Mouse (Mus musculus) heart, postnatal 36 days (tissue): ENCODE measurements around the gene Gm26602. TPM values are rescaled to one million over a fixed set of nuclear protein-coding genes. Genes with fewer than 3 reads are reported as not detected.

Experiments used
- DNase-seq, 2 experiments: peaks; one replicate each; pipeline ENCODE4 v3.0.0; 2021 to 2022
- intact Hi-C: fragments of 180-260 bp; cut with DNase I; formaldehyde crosslinking; loops from one replicate; pipeline ENCODE4 v1.15.1; 2025
- total RNA-seq, 2 experiments: library from RNA; stranded (reverse); gene quantifications; 2 replicates each; pipeline ENCODE4 v1.2.3; 2021

Gene Gm26602
- total RNA-seq, 2 experiments from 2014 or later, result not detected

DNA sequence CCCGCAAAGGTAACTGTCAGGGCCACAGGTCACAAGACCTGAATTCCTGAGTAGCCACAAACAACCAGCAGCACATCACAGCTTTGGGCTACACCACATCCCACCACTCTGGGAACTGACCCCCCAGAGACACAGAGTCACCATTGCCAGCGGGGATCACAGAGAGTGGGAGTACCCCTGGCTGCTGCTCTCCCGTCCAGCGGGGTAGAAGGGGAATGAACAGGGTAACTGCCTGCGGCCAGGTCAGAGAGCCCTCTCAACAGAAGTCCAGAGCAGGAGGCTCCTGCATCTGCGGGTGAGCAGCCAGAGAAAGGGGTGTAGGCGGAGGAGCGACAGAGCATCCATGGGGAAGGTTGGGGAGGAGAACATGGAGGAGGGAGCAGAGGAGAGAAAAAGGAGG is 5.4 kb downstream of the Gm26602 start:
- intact Hi-C loops, result no loop called here
- DNase-seq, result no peak

DNA sequence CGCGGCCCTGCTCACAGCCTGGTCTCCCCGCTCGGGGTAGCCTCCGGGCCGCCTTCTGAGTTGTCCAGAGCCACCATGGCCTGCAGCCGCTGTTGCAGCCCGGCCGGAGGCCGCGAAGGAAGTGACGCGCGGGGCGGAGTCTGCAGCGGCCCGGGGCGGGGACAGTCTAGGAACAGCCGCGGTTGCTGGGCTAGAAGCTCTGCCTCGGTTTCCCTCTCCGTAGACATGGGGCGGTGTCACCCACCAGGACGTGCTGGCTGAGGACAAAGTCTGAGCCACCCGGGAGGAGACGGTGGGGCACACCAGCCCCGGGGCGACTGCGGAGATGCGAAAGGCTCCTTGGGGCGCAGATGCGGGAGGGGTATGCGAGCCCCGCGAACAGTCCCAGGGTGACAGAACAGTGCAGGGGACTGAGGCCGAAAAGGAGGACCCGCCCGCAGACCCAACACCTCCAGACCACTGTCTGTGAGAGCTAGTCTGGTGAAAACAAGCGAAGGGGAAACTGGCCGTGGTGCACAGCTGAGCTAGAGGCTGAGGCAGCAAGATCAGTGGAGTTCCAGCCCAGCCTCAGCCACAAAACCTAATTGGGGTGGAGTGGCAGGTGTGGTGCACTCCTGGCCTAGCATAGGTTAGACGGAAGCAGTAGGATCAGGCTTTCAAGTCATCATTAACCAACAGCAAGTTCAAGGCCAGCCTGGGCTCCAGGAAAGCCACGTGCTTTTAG is 6.3 kb downstream of the Gm26602 start, which contains the start of gene Kiss1r:
TSS of gene Kiss1r (plus strand) at position 164 of the 724 bp plus-strand sequence.
- peak; percentile 91 to 92 for DNase-seq
- intact Hi-C loops, result no loop called here

DNA sequence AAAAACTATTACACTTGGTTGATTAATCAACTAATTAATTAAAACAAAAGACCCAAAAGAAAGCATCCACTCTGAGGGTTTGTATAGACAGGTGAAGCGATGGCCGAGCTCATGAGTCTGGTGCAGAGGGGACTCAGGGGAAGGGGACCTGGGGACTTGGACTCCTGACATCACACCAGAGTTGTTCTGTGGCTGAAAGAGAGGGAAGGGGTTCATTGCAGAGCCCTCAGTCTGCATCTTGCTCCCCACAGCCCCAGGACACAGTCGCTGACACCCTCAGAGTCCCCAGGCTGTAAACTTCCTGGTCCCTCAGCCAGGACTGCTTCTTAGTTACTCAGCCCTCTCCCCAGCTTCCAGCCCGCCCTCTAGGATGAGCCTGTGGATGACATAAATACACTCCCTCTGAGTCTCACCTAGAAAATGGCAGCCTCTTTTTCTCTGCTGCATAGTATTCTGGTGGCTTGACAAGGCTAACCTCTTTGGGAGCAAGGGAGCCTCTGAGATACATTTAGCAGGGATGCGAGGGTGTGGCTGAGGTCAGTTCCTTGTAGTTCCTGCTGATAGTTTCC is 7.0 kb downstream of the Gm26602 start:
- intact Hi-C loops, result no loop called here
- DNase-seq, result no peak

DNA sequence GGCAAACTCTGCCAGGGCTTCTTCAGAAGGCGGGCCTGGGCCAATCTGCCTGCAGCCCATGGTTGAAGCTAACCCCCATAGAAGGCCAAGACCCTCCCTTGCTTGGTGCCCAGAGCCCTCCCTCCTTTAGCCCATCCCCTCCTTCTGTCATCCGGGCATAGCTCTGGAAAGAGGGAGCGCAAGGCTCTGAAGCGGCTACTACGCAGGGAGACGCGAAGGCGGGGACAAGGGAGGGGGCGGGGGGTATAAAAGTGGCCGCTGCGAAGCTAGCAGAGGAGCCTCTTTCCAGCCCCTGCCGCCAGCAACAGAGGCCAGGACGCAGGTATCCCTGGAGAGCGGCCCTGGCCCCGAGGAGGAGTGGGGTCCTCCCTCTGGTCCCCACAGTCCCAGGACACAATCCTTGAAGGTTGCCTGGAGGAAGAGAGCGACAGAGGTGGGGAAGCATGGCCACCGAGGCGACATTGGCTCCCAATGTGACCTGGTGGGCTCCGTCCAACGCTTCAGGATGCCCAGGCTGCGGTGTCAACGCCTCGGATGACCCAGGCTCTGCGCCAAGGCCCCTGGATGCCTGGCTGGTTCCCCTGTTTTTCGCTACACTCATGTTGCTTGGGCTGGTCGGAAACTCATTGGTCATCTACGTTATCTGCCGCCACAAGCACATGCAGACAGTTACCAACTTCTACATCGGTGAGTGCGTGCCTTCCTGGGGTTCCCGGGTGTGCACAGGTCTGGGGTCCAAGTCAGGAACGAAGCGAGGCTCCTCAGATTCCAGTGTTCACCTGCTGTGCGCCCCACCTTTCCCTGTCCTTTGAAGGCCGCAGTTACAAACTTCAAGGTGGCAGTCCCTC is 7.8 kb downstream of the Gm26602 start:
- intact Hi-C loops, result no loop called here
- no peak for DNase-seq

DNA sequence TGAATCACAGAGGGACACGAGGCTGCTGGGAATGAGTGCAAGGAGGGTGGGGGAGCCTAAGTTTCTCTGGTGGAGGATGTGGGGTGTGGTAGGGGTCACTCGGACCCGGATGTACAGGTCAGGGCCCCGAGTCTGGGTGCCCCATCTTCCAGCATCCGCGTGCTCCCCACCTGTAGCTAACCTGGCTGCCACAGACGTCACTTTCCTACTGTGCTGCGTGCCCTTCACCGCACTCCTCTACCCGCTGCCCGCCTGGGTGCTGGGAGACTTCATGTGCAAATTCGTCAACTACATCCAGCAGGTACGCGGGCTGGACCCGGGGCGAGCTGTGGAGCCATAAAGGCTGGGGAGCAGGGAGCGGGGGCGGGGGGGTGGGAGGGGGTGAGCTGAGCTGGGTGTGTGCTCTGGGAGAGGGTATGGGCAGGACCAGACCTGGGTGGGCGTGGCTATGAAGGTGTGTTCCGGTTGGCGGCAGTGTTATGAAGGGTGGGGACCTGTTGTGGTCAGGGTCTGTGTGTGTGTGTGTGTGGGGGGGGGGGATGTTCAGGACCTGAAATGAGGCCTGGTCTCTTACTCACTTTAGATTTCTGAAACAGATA is 8.7 kb downstream of the Gm26602 start:
- intact Hi-C loops, result no loop called here
- no peak for DNase-seq

- intact Hi-C loops, result no loop called here
- DNase-seq, result no peak
These were observed 9.6 kb downstream of the Gm26602 start for GRCm38 (mm10) chr10:79920056-79920890.

GRCm38 (mm10) chr10:79920958-79921535 is 10.4 kb downstream of the Gm26602 start, which contains the start of gene R3hdm4:
Gene R3hdm4 (minus strand): TSS chr10:79921208.
- intact Hi-C loops, result no loop called here
- no peak for DNase-seq

- DNase-seq, result no peak
- intact Hi-C loops, result no loop called here
These were observed 10.9 kb downstream of the Gm26602 start for GRCm38 (mm10) chr10:79921572-79921971.

DNA sequence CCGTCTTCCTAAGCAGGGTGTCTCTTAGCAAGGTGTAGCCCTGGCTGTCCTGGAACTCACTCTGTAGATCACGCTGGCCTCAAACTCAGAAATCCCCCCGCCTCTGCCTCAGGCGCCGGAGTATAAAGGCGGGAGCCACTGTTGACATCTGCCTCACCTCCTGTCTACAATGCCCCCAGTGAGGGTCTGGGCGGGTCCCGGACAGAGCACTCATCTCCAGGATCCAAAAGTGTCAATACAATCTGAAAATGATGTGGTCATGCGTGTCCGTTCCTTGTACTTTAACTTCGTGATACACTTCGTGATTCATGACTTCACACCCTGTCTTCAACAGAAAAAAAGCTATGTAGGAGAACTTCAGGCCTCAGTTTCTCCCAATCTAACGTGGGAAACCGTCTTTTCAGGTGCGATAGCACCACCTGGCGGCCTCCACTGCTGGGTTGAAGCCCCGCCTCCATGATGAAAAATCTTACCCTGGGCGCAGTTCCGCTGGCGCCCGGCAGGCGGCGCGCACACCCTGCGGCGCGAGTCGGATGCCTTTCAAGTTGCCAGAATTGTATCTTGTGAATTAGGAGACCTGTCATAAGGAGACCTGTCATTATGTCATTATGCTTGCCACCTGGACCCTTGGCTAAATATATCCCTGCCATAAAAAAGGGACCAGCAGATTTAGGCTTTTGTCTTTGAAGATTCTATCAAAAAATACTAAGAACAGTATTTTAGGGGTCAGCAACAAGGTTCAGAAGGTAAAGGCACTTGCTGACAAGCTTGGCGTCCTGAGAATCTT is 14.5 kb downstream of the Gm26602 start:
- intact Hi-C loops, result loop anchor here (1.0 to 2.0 kb wide), 5 partner anchors 29 to 91 kb away; no protein-coding TSS in a partner anchor
- DNase-seq, result peak; percentile 96 to 97

DNA sequence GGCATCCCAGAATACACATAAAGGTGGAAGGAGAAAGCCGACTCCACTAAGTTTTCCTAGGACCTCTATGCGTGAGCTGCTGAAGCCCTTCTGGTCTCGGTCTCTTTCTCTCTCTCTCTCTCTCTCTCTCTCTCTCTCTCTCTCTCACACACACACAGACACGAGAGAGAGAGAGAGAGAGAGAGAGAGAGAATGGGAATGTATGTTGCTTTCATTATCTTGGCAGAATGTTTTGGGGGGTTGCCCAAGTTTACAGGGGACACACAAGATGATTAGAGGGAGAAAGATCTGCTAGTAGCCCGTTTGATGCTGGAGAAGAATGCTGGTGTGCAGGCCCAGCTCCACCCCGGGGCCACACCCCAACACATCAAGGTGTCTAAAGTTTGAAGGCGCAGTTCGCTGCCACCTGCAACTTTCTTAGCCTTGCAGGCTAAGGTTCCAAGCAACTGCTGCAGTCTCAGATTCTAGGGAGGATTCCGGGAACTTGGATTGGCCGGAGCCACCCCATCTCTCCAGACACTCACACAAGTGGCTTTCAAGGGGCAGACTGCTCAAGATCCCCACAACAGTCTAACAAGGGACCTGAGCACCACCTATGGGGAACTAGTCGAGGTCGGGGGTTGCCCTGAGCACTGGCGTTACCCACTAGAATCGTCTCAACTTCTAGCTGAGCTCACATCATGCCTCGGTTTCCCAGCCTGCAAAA is 15.3 kb downstream of the Gm26602 start:
- DNase-seq, result no peak
- intact Hi-C loops, result loop anchor here (1.0 to 2.0 kb wide), 5 partner anchors 28 to 92 kb away; no protein-coding TSS in a partner anchor

- peak; percentile 91 to 92 for DNase-seq
- intact Hi-C loops, result no loop called here
These were observed 16.1 kb downstream of the Gm26602 start, which contains the start of gene Arid3a for GRCm38 (mm10) chr10:79926491-79927323. Gene Arid3a (plus strand): TSS chr10:79927043.

- peak; percentile 52 to 72 for DNase-seq
- intact Hi-C loops, result no loop called here
These were observed 16.8 kb downstream of the Gm26602 start for GRCm38 (mm10) chr10:79927324-79928029.

- intact Hi-C loops, result no loop called here
- DNase-seq, result peak in 1 of 2 experiments; percentile 40
These were observed 17.5 kb downstream of the Gm26602 start for GRCm38 (mm10) chr10:79928030-79928694.

- intact Hi-C loops, result no loop called here
- DNase-seq, result no peak
These were observed 18.4 kb downstream of the Gm26602 start for GRCm38 (mm10) chr10:79928907-79929701.
